Mouse (Mus musculus) heart, embryonic 10.5 days (tissue): ENCODE results near the gene Hipk4. TPM values are rescaled to one million over a fixed set of nuclear protein-coding genes. Genes with fewer than 3 reads are reported as not detected.
A peak's percentile ranks its signal among the peaks of the same experiment; 100 is the strongest.

Experiments used
- DNase-seq: peaks from one replicate; pipeline ENCODE4 v3.0.0-alpha.2; 2017; ENCODE audit warnings: low spot score
- H3K27ac ChIP-seq: fragments of 300-500 bp; sonication (generic); 2 replicates; pipeline ENCODE4 v1.5.1; 2016; ENCODE audit warnings: mild to moderate bottlenecking
- H3K27me3 ChIP-seq: fragments of 300-500 bp; sonication (generic); 2 replicates; pipeline ENCODE4 v1.6.1; 2016; ENCODE audit warnings: mild to moderate bottlenecking; ENCODE audit not compliant: poor library complexity, insufficient read depth, severe bottlenecking
- H3K36me3 ChIP-seq: fragments of 300-500 bp; sonication (generic); 2 replicates; pipeline ENCODE4 v1.6.1; 2016; ENCODE audit warnings: mild to moderate bottlenecking, moderate library complexity
- H3K4me1 ChIP-seq: fragments of 300-500 bp; sonication (generic); 2 replicates; pipeline ENCODE4 v1.6.1; 2016; ENCODE audit warnings: mild to moderate bottlenecking
- H3K4me3 ChIP-seq: fragments of 300-500 bp; sonication (generic); 2 replicates; pipeline ENCODE4 v1.5.1; 2016; ENCODE audit warnings: mild to moderate bottlenecking, moderate library complexity
- H3K9me3 ChIP-seq: fragments of 300-500 bp; sonication (generic); 2 replicates; pipeline ENCODE4 v1.6.1; 2016; ENCODE audit warnings: mild to moderate bottlenecking, moderate library complexity
- WGBS: fragments of 180-500 bp; shearing (Covaris S2); methylation state at CpG from one replicate; pipeline ENCODE4 v1.1.7; 2016; 5-methylcytosine and 5-hydroxymethylcytosine counted together
- polyA plus RNA-seq: library from polyadenylated mRNA; unstranded; fragments of >200 nt; fragmentation: Nextera tagmentation; extraction: Ambion mirVana; gene quantifications from 2 replicates; pipeline ENCODE4 v1.2.1, GENCODE M21; 2016

The Hipk4 gene
- polyA plus RNA-seq, 1 experiment from 2014 or later: 0.59 TPM

GRCm38 (mm10) chr7:27531707-27532106 lies 8.6 kb downstream of the Hipk4 start:
- Histone ChIP-seq H3K4me3 (no peak overlapping the region), H3K27ac (no peak overlapping the region), H3K36me3 (peaks cover 47% of the 10 kb centered on the region), H3K27me3 (no peaks in the 10 kb centered on the region), H3K9me3 (no peaks in the 10 kb centered on the region), H3K4me1 (peaks cover 12% of the 10 kb centered on the region)
- 90% methylated on average over 10 of the region's 10 CpGs for WGBS
- no peak for DNase-seq

GRCm38 (mm10) chr7:27532480-27533050 lies 9.5 kb downstream of the Hipk4 start:
- Histone ChIP-seq H3K36me3 (peaks cover 54% of the 10 kb centered on the region), H3K27ac (no peak overlapping the region), H3K4me3 (no peak overlapping the region), H3K4me1 (peaks cover 12% of the 10 kb centered on the region), H3K27me3 (no peaks in the 10 kb centered on the region), H3K9me3 (no peaks in the 10 kb centered on the region)
- DNase-seq: no peak
- WGBS: 76% methylated on average over 9 of the region's 9 CpGs

- Histone ChIP-seq H3K36me3 (peaks cover 64% of the 10 kb centered on the region), H3K4me3 (no peak overlapping the region), H3K9me3 (no peaks in the 10 kb centered on the region), H3K27me3 (no peaks in the 10 kb centered on the region), H3K27ac (no peak overlapping the region), H3K4me1 (peaks cover 6% of the 10 kb centered on the region)
- whole genome bisulfite sequencing: 42% methylated on average over 2 of the region's 2 CpGs
- no peak for DNase-seq
These were observed 12.3 kb downstream of the Hipk4 start for GRCm38 (mm10) chr7:27535386-27535785.

- WGBS: 89% methylated on average over 6 of the region's 6 CpGs
- Histone ChIP-seq H3K27me3 (peaks cover 4% of the 10 kb centered on the region; the same call in 1 of the 2 replicates), H3K4me1 (peaks cover 15% of the 10 kb centered on the region), H3K27ac (no peak overlapping the region), H3K4me3 (no peak overlapping the region), H3K36me3 (peaks cover 57% of the 10 kb centered on the region), H3K9me3 (no peaks in the 10 kb centered on the region)
- no peak for DNase-seq
These were observed 13.6 kb downstream of the Hipk4 start for GRCm38 (mm10) chr7:27536618-27537017.

- no peak overlapping the region for H3K27ac ChIP-seq
- peaks cover 26% of the 10 kb centered on the region for H3K4me1 ChIP-seq
- peaks cover 43% of the 10 kb centered on the region for H3K36me3 ChIP-seq
- H3K9me3 ChIP-seq: no peaks in the 10 kb centered on the region
- WGBS: 85% methylated on average over 8 of the region's 8 CpGs
- no peak for DNase-seq
- H3K27me3 ChIP-seq: peaks cover 5% of the 10 kb centered on the region; the same call in 1 of the 2 replicates
- no peak overlapping the region for H3K4me3 ChIP-seq
These were observed 14.9 kb downstream of the Hipk4 start for GRCm38 (mm10) chr7:27537998-27538397.

- Histone ChIP-seq H3K27me3 (peaks cover 5% of the 10 kb centered on the region; the same call in 1 of the 2 replicates), H3K4me3 (no peak overlapping the region), H3K9me3 (no peaks in the 10 kb centered on the region), H3K27ac (no peak overlapping the region), H3K36me3 (peaks cover 36% of the 10 kb centered on the region), H3K4me1 (peaks cover 29% of the 10 kb centered on the region)
- 76% methylated on average over 2 of the region's 2 CpGs for WGBS
- no peak for DNase-seq
These were observed 15.7 kb downstream of the Hipk4 start for GRCm38 (mm10) chr7:27538797-27539196.

GRCm38 (mm10) chr7:27540521-27540920 lies 17.5 kb downstream of the Hipk4 start:
- Histone ChIP-seq H3K4me1 (peaks cover 30% of the 10 kb centered on the region), H3K4me3 (no peak overlapping the region), H3K27me3 (peaks cover 5% of the 10 kb centered on the region; the same call in 1 of the 2 replicates), H3K36me3 (peaks cover 30% of the 10 kb centered on the region), H3K9me3 (no peaks in the 10 kb centered on the region), H3K27ac (no peak overlapping the region)
- 69% methylated on average over 2 of the region's 2 CpGs for WGBS
- no peak for DNase-seq

GRCm38 (mm10) chr7:27540935-27541334 lies 17.9 kb downstream of the Hipk4 start:
- DNase-seq: no peak
- WGBS: 80% methylated on average over 6 of the region's 6 CpGs
- Histone ChIP-seq H3K4me3 (no peak overlapping the region; the same call in 1 of the 2 replicates), H3K9me3 (no peaks in the 10 kb centered on the region), H3K27me3 (peaks cover 5% of the 10 kb centered on the region; the same call in 1 of the 2 replicates), H3K27ac (no peak overlapping the region), H3K4me1 (peaks cover 27% of the 10 kb centered on the region), H3K36me3 (peaks cover 26% of the 10 kb centered on the region)

- no peak for DNase-seq
- peak overlapping the region; percentile 5; the same call in 1 of the 2 replicates for H3K4me3 ChIP-seq
- H3K36me3 ChIP-seq: peaks cover 21% of the 10 kb centered on the region
- no peaks in the 10 kb centered on the region for H3K9me3 ChIP-seq
- WGBS: 79% methylated on average over 16 of the region's 16 CpGs
- H3K4me1 ChIP-seq: peaks cover 27% of the 10 kb centered on the region
- no peak overlapping the region for H3K27ac ChIP-seq
- peaks cover 5% of the 10 kb centered on the region; the same call in 1 of the 2 replicates for H3K27me3 ChIP-seq
These were observed 18.4 kb downstream of the Hipk4 start for GRCm38 (mm10) chr7:27541431-27541830.

- DNase-seq: no peak
- WGBS: 55% methylated on average over 5 of the region's 5 CpGs
- peaks cover 18% of the 10 kb centered on the region for H3K36me3 ChIP-seq
- H3K9me3 ChIP-seq: no peaks in the 10 kb centered on the region
- peak overlapping the region; percentile 75; the same call in 1 of the 2 replicates for H3K27ac ChIP-seq
- peaks cover 27% of the 10 kb centered on the region for H3K4me1 ChIP-seq
- H3K4me3 ChIP-seq: peak overlapping the region; percentile 66
- H3K27me3 ChIP-seq: peaks cover 5% of the 10 kb centered on the region; the same call in 1 of the 2 replicates
These were observed 18.9 kb downstream of the Hipk4 start for GRCm38 (mm10) chr7:27541922-27542321.

GRCm38 (mm10) chr7:27542392-27543033 lies 19.4 kb downstream of the Hipk4 start:
- Histone ChIP-seq H3K36me3 (peaks cover 12% of the 10 kb centered on the region; the same call in 1 of the 2 replicates), H3K4me3 (peak overlapping the region; percentile 66), H3K4me1 (peaks cover 27% of the 10 kb centered on the region), H3K27me3 (peaks cover 5% of the 10 kb centered on the region; the same call in 1 of the 2 replicates), H3K9me3 (no peaks in the 10 kb centered on the region), H3K27ac (peak overlapping the region; percentile 75)
- 2% methylated on average over 30 of the region's 30 CpGs for WGBS
- peak; percentile 94 for DNase-seq

- DNase-seq: no peak
- H3K4me1 ChIP-seq: peaks cover 27% of the 10 kb centered on the region
- peaks cover 5% of the 10 kb centered on the region; the same call in 1 of the 2 replicates for H3K27me3 ChIP-seq
- no peaks in the 10 kb centered on the region for H3K9me3 ChIP-seq
- H3K36me3 ChIP-seq: 0 out of 2 replicates have a peak, but pooled peaks cover 9% of the 10 kb centered on the region
- H3K27ac ChIP-seq: peak overlapping the region; percentile 75
- 41% methylated on average over 6 of the region's 6 CpGs for WGBS
- H3K4me3 ChIP-seq: peak overlapping the region; percentile 66
These were observed 20.0 kb downstream of the Hipk4 start for GRCm38 (mm10) chr7:27543065-27543464.

GRCm38 (mm10) chr7:27543851-27544250 lies 20.8 kb downstream of the Hipk4 start:
- WGBS: 76% methylated on average over 4 of the region's 4 CpGs
- DNase-seq: no peak
- Histone ChIP-seq H3K9me3 (no peaks in the 10 kb centered on the region), H3K36me3 (0 out of 2 replicates have a peak, but pooled peaks cover 9% of the 10 kb centered on the region), H3K27ac (no peak overlapping the region), H3K4me1 (peaks cover 27% of the 10 kb centered on the region), H3K27me3 (peaks cover 5% of the 10 kb centered on the region; the same call in 1 of the 2 replicates), H3K4me3 (no peak overlapping the region)
